Mouse (Mus musculus) kidney, embryonic 14.5 days (tissue): ENCODE results near the gene Morc2a. TPM values are rescaled to one million over a fixed set of nuclear protein-coding genes. Genes with fewer than 3 reads are reported as not detected.

Experiments used
- ATAC-seq: fragments of 200-750 bp; cut with Nextera tagmentation; 2 replicates; pipeline ENCODE4 v1.8.0; 2017; ENCODE audit warnings: moderate number of reproducible peaks, mild to moderate bottlenecking, moderate TSS enrichment, moderate library complexity; ENCODE audit not compliant: low FRiP score, low TSS enrichment
- H3K27ac ChIP-seq: fragments of 300-500 bp; sonication (generic); 2 replicates; pipeline ENCODE4 v1.5.1; 2014; ENCODE audit warnings: low read depth, mild to moderate bottlenecking, low read length, moderate library complexity, mixed read lengths
- H3K27me3 ChIP-seq: fragments of 300-500 bp; sonication (generic); 2 replicates; pipeline ENCODE4 v1.6.1; 2014; ENCODE audit warnings: mild to moderate bottlenecking, low read length; ENCODE audit not compliant: control insufficient read depth, insufficient read depth
- H3K36me3 ChIP-seq: fragments of 300-500 bp; sonication (generic); 2 replicates; pipeline ENCODE4 v1.6.1; 2014; ENCODE audit warnings: low read length, mixed read lengths; ENCODE audit not compliant: control insufficient read depth, insufficient read depth
- H3K4me1 ChIP-seq: fragments of 300-500 bp; sonication (generic); 2 replicates; pipeline ENCODE4 v1.6.1; 2014; ENCODE audit warnings: low read length, mixed read lengths; ENCODE audit not compliant: control insufficient read depth, insufficient read depth
- H3K4me2 ChIP-seq: fragments of 300-500 bp; sonication (generic); replicated peaks from 2 replicates; pipeline ENCODE4 v1.6.1; 2014; ENCODE audit warnings: low read depth, mild to moderate bottlenecking, low read length
- H3K4me3 ChIP-seq: fragments of 300-500 bp; sonication (generic); 2 replicates; pipeline ENCODE4 v1.5.1; 2014; ENCODE audit warnings: mild to moderate bottlenecking, low read length
- H3K9ac ChIP-seq: fragments of 300-500 bp; sonication (generic); 2 replicates; pipeline ENCODE4 v1.6.1; 2014; ENCODE audit warnings: low read depth, mild to moderate bottlenecking, low read length, moderate library complexity
- H3K9me3 ChIP-seq: fragments of 300-500 bp; sonication (generic); 2 replicates; pipeline ENCODE4 v1.6.1; 2016; ENCODE audit warnings: low read length; ENCODE audit not compliant: control insufficient read depth
- WGBS: fragments of 180-500 bp; shearing (Covaris S2); extraction: QIAGEN DNeasy Blood & Tissue Kit; methylation state at CpG from one replicate; pipeline ENCODE4 v1.1.7; 2014; 5-methylcytosine and 5-hydroxymethylcytosine counted together
- polyA plus RNA-seq: library from polyadenylated mRNA; unstranded; fragments of >200 nt; fragmentation: Nextera tagmentation; extraction: Ambion mirVana; gene quantifications from 2 replicates; pipeline ENCODE4 v1.2.1, GENCODE M21; 2014

Morc2a gene
- polyA plus RNA-seq, 1 experiment from 2014 or later = 23.7 TPM

DNA sequence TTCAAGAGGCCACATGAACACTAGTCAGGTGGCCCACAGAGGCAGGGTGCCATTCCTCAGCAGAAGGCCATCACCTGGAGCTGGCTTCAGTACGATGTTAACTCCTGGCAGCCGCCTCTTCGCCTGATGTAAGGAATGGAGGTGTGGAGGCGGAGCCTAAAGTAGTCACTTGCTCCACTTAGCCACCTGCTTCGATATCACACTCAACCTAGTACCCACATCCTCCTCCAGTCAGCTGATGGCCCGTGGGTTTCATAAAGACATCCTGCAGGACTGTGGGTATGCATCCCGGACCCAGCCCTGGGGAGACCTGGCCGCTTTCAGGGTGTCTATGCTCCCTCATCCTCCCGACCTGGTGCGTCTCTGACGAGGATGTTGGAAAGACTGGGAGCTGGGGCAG, 86.7 kb downstream of the Morc2a start:
- H3K4me3 ChIP-seq = no peak overlapping the region
- no peak for ATAC-seq
- 82% methylated on average over 11 of the region's 11 CpGs for WGBS
- H3K27ac ChIP-seq = no peak overlapping the region
- H3K27me3 ChIP-seq = no peaks in the 10 kb centered on the region
- no peak overlapping the region for H3K9ac ChIP-seq
- H3K4me2 ChIP-seq = no peak overlapping the region
- H3K9me3 ChIP-seq = no peaks in the 10 kb centered on the region
- no peaks in the 10 kb centered on the region for H3K4me1 ChIP-seq
- no peaks in the 10 kb centered on the region for H3K36me3 ChIP-seq

DNA sequence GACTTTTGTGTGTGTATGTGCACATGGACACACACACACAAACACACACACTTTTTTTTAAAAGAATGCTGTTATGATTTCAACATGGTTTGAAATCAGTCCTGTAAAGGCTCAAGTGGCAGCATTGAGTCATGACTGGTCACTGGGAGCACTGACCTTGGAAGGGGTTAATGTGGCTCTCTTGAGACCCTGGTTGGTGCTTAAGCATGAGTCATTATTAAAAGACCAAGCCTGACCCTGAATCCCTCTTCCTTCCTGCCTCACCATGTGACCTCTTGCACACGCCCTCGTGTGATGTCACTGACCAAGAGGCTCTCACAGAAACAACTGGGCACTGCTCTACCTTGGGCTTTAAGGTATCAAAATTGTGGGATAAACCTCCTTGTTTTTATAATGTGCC, 89.8 kb downstream of the Morc2a start:
- Histone ChIP-seq H3K36me3 (no peaks in the 10 kb centered on the region), H3K4me1 (no peaks in the 10 kb centered on the region), H3K4me3 (no peak overlapping the region), H3K27ac (no peak overlapping the region), H3K4me2 (no peak overlapping the region), H3K27me3 (no peaks in the 10 kb centered on the region), H3K9me3 (no peaks in the 10 kb centered on the region), H3K9ac (no peak overlapping the region)
- WGBS = 58% methylated on average over 2 of the region's 2 CpGs
- no peak for ATAC-seq

Other genes with a start within 250 kb of the Morc2a start
- gene Limk2, start 240.0 kb upstream of the Morc2a start, polyA plus RNA-seq = 32.6 and 41.7 TPM in 2 replicates
- 23.6 and 45.2 TPM in 2 replicates for gene Rnf185, start 196.8 kb upstream of the Morc2a start, polyA plus RNA-seq
- gene Pla2g3, start 160.9 kb upstream of the Morc2a start, polyA plus RNA-seq = 0.39 and 0.77 TPM in 2 replicates
- 0.40 and 0.61 TPM in 2 replicates for gene Inpp5j, start 144.4 kb upstream of the Morc2a start, polyA plus RNA-seq
- 82.1 and 107 TPM in 2 replicates for gene Selenom, start 134.5 kb upstream of the Morc2a start, polyA plus RNA-seq
- gene Smtn, start 108.6 kb upstream of the Morc2a start, polyA plus RNA-seq = 51.8 and 70.7 TPM in 2 replicates
- gene Osbp2, start 214.7 kb downstream of the Morc2a start, polyA plus RNA-seq = 0.46 and 0.81 TPM in 2 replicates
- 0.20 and 0.40 TPM in 2 replicates for gene 4921536K21Rik, start 245.9 kb downstream of the Morc2a start, polyA plus RNA-seq
- 10.0 and 14.7 TPM in 2 replicates for gene Dusp18, start 246.0 kb downstream of the Morc2a start, polyA plus RNA-seq